Mouse (Mus musculus) testis, adult 2 months (tissue): ENCODE measurements at regions not wholly inside any gene's neighbourhood (a gene's known extent, or its start where the extent isn't known, plus 50 kb on each side); places are given as distances from the start of the nearest gene placed in this dataset.

Experiments
- H3K27ac ChIP-seq: fragments of 200-500 bp; 2 replicates; pipeline ENCODE4 v1.5.1; 2012; ENCODE audit warnings: low read depth, low read length; ENCODE audit not compliant: control insufficient read depth, insufficient read depth
- H3K27me3 ChIP-seq: fragments of 200-500 bp; 2 replicates; pipeline ENCODE4 v1.6.1; 2012; ENCODE audit warnings: mild to moderate bottlenecking, low read length, moderate library complexity; ENCODE audit not compliant: control insufficient read depth, insufficient read depth
- H3K36me3 ChIP-seq: fragments of 200-500 bp; 2 replicates; pipeline ENCODE4 v1.6.1; 2012; ENCODE audit warnings: mild to moderate bottlenecking, low read length; ENCODE audit not compliant: control insufficient read depth, insufficient read depth
- H3K4me1 ChIP-seq: fragments of 200-500 bp; 2 replicates; pipeline ENCODE4 v1.6.1; 2012; ENCODE audit warnings: low read length; ENCODE audit not compliant: control insufficient read depth, insufficient read depth
- H3K4me3 ChIP-seq: fragments of 200-500 bp; 2 replicates; pipeline ENCODE4 v1.5.1; 2012; ENCODE audit warnings: low read depth, mild to moderate bottlenecking, low read length, moderate library complexity, mixed read lengths; ENCODE audit not compliant: control insufficient read depth
- CTCF ChIP-seq: fragments of 200-500 bp; IDR thresholded peaks from 2 replicates; pipeline ENCODE4 v1.5.1; 2012; ENCODE audit warnings: low read depth, mild to moderate bottlenecking, inconsistent platforms, low read length, moderate library complexity; ENCODE audit not compliant: control insufficient read depth, insufficient read depth, insufficient replicate concordance
- POLR2A ChIP-seq: fragments of 200-500 bp; IDR thresholded peaks from 2 replicates; pipeline ENCODE4 v1.6.1; 2012; ENCODE audit warnings: low read depth, mild to moderate bottlenecking, inconsistent platforms, low read length, moderate library complexity; ENCODE audit not compliant: control insufficient read depth

GRCm38 (mm10) chr10:56793074-56793473 is 415.9 kb downstream of the Gja1 start:
- Histone ChIP-seq H3K27me3 (no peaks in the 10 kb centered on the region), H3K27ac (no peak overlapping the region)

GRCm38 (mm10) chr10:56795396-56795795 is 418.3 kb downstream of the Gja1 start:
- Histone ChIP-seq H3K27me3 (no peaks in the 10 kb centered on the region), H3K27ac (no peak overlapping the region), H3K4me3 (no peak overlapping the region), H3K36me3 (no peaks in the 10 kb centered on the region), H3K4me1 (no peaks in the 10 kb centered on the region)
- TF ChIP-seq POLR2A (no peak), CTCF (no peak)

More at GRCm38 (mm10) chr10:56793074-56793473, 415.9 kb downstream of the Gja1 start:
- no peak for TF ChIP-seq CTCF
- TF ChIP-seq POLR2A, result no peak
- Histone ChIP-seq H3K4me3 (no peak overlapping the region), H3K4me1 (no peaks in the 10 kb centered on the region), H3K36me3 (no peaks in the 10 kb centered on the region)

GRCm38 (mm10) chr10:56799307-56799706 is 422.2 kb downstream of the Gja1 start:
- no peaks in the 10 kb centered on the region for H3K36me3 ChIP-seq
- H3K4me3 ChIP-seq, result no peak overlapping the region
- H3K27me3 ChIP-seq, result no peaks in the 10 kb centered on the region
- no peak for TF ChIP-seq CTCF
- no peak for TF ChIP-seq POLR2A
- no peaks in the 10 kb centered on the region for H3K4me1 ChIP-seq
- no peak overlapping the region for H3K27ac ChIP-seq

- no peak overlapping the region for H3K4me3 ChIP-seq
- no peak overlapping the region for H3K27ac ChIP-seq
- TF ChIP-seq CTCF, result no peak
- no peak for TF ChIP-seq POLR2A
- no peaks in the 10 kb centered on the region for H3K4me1 ChIP-seq
- no peaks in the 10 kb centered on the region for H3K27me3 ChIP-seq
- H3K36me3 ChIP-seq, result no peaks in the 10 kb centered on the region
Measured at GRCm38 (mm10) chr10:56799745-56800144, 422.6 kb downstream of the Gja1 start.

GRCm38 (mm10) chr10:56809006-56809405 is 431.9 kb downstream of the Gja1 start:
- no peak overlapping the region for H3K4me3 ChIP-seq
- no peaks in the 10 kb centered on the region for H3K36me3 ChIP-seq
- no peak for TF ChIP-seq CTCF
- no peak for TF ChIP-seq POLR2A
- no peak overlapping the region for H3K27ac ChIP-seq
- no peaks in the 10 kb centered on the region for H3K4me1 ChIP-seq
- no peaks in the 10 kb centered on the region for H3K27me3 ChIP-seq

- Histone ChIP-seq H3K36me3 (no peaks in the 10 kb centered on the region), H3K27me3 (no peaks in the 10 kb centered on the region), H3K4me1 (no peaks in the 10 kb centered on the region), H3K27ac (no peak overlapping the region), H3K4me3 (no peak overlapping the region)
- no peak for TF ChIP-seq POLR2A
- no peak for TF ChIP-seq CTCF
Measured at GRCm38 (mm10) chr10:56822158-56822557, 445.0 kb downstream of the Gja1 start.

- H3K4me3 ChIP-seq, result no peak overlapping the region
- no peaks in the 10 kb centered on the region for H3K36me3 ChIP-seq
- no peaks in the 10 kb centered on the region for H3K4me1 ChIP-seq
- no peak overlapping the region for H3K27ac ChIP-seq
- TF ChIP-seq CTCF (no peak), POLR2A (no peak)
- no peaks in the 10 kb centered on the region for H3K27me3 ChIP-seq
Measured at GRCm38 (mm10) chr10:56831331-56831730, 454.2 kb downstream of the Gja1 start.

- TF ChIP-seq POLR2A (no peak), CTCF (no peak)
- no peak overlapping the region for H3K27ac ChIP-seq
- H3K4me1 ChIP-seq, result no peaks in the 10 kb centered on the region
- H3K27me3 ChIP-seq, result no peaks in the 10 kb centered on the region
- no peak overlapping the region for H3K4me3 ChIP-seq
- H3K36me3 ChIP-seq, result no peaks in the 10 kb centered on the region
Measured at GRCm38 (mm10) chr10:56831966-56832365, 454.8 kb downstream of the Gja1 start.
